20 mouse cellular contexts compared by ENCODE assay signal in genomic region chr2:62535483-62535882, GRCm38 (mm10). TPM values are rescaled to one million over a fixed set of nuclear protein-coding genes. Genes with fewer than 3 reads are reported as not detected.
"Had no signal": no experiment of that assay in that cellular context is flagged by ENCODE, and none has a peak within 500 bp of the region (broad histone marks: within the 10 kb centered on the region; RNA-seq: fewer than 3 reads in every experiment).

No protein-coding gene starts in this region.

- H3K27me3 ChIP-seq: neural tube, embryonic 13.5 days; neural tube, embryonic 15.5 days; stomach, embryonic 15.5 days had no signal

- H3K4me1 ChIP-seq: neural tube, embryonic 13.5 days; neural tube, embryonic 15.5 days; stomach, embryonic 15.5 days had no signal

- H3K9me3 ChIP-seq: neural tube, embryonic 13.5 days; neural tube, embryonic 15.5 days; stomach, embryonic 15.5 days had no signal

- H3K4me3 ChIP-seq: neural tube, embryonic 13.5 days; neural tube, embryonic 15.5 days; stomach, embryonic 15.5 days had no signal

- DNase-seq: retina, postnatal 1 day; right cerebral cortex, adult 18-20 months; right cerebral cortex, postnatal 14 days; right cerebral cortex, postnatal 25 days; right cerebral cortex, postnatal 4 days; spleen, adult 18-20 months; thymus, adult 18-20 months; thymus, adult 2 months; thymus, postnatal 14 days; thymus, postnatal 25 days; thymus, postnatal 36 days; thymus, postnatal 4 days had no signal

- H3K9ac ChIP-seq: neural tube, embryonic 13.5 days; neural tube, embryonic 15.5 days; stomach, embryonic 15.5 days had no signal

- H3K4me2 ChIP-seq: neural tube, embryonic 13.5 days; neural tube, embryonic 15.5 days; stomach, embryonic 15.5 days had no signal

- H3K36me3 ChIP-seq: neural tube, embryonic 13.5 days; neural tube, embryonic 15.5 days; stomach, embryonic 15.5 days had no signal

- H3K27ac ChIP-seq: neural tube, embryonic 13.5 days; neural tube, embryonic 15.5 days; stomach, embryonic 15.5 days; stomach, postnatal 0 days had no signal

RNA-seq across cellular contexts. Expression of gene Fap, which starts 38.4 kb away (rescaled TPM):
- polyA plus RNA-seq: testis, adult 2 months had no signal

RNA-seq across cellular contexts. Expression of gene Gcg, which starts 52.0 kb away (rescaled TPM):
- total RNA-seq: neutrophil, adult 5-6 weeks had no signal
- polyA plus RNA-seq: neural tube, embryonic 13.5 days; spleen, adult 2 months; testis, adult 2 months; urinary bladder, adult 2 months had no signal
